Mouse (Mus musculus): ENCODE results near the gene Arhgef38. TPM values are rescaled to one million over a fixed set of nuclear protein-coding genes. Genes with fewer than 3 reads are reported as not detected.

Gene Arhgef38
- polyA plus RNA-seq, 1 experiment = not detected

GRCm38 (mm10) chr3:133233993-133234392, 756 bp downstream of the Arhgef38 start:
- no peaks in the 10 kb centered on the region for H3K9me3 ChIP-seq (replicated peaks; ENCODE audit: control insufficient read depth, insufficient read depth, low read length, poor library complexity, severe bottlenecking)
- TF ChIP-seq POLR2A (IDR thresholded peaks at IDR 0.05; ENCODE audit: insufficient read depth, low read length) = no peak
- no peak for TF ChIP-seq EP300 (IDR thresholded peaks at IDR 0.05; ENCODE audit: insufficient read depth, low read depth, low read length)
- TF ChIP-seq CTCF (IDR thresholded peaks at IDR 0.05; ENCODE audit: low read depth, low read length) = no peak
- no peak overlapping the region for H3K9ac ChIP-seq (ENCODE audit: low read depth, poor library complexity, severe bottlenecking)
- H3K27me3 ChIP-seq (ENCODE audit: control insufficient read depth, insufficient read depth, low read length, poor library complexity, severe bottlenecking) = no peaks in the 10 kb centered on the region
- no peaks in the 10 kb centered on the region for H3K36me3 ChIP-seq (ENCODE audit: control insufficient read depth, insufficient read depth, low read length, poor library complexity, severe bottlenecking)
- no peak overlapping the region for H3K4me3 ChIP-seq (ENCODE audit: low read depth, low read length)
- H3K4me1 ChIP-seq (ENCODE audit: control insufficient read depth, insufficient read depth, low read length) = no peaks in the 10 kb centered on the region
- no peak overlapping the region for H3K27ac ChIP-seq (ENCODE audit: insufficient read depth, low read length)

GRCm38 (mm10) chr3:133230427-133230826, 4.3 kb downstream of the Arhgef38 start:
- no peak overlapping the region for H3K27ac ChIP-seq (ENCODE audit: insufficient read depth, low read length)
- H3K27me3 ChIP-seq (ENCODE audit: control insufficient read depth, insufficient read depth, low read length, poor library complexity, severe bottlenecking) = no peaks in the 10 kb centered on the region
- no peaks in the 10 kb centered on the region for H3K4me1 ChIP-seq (ENCODE audit: control insufficient read depth, insufficient read depth, low read length)
- no peaks in the 10 kb centered on the region for H3K9me3 ChIP-seq (replicated peaks; ENCODE audit: control insufficient read depth, insufficient read depth, low read length, poor library complexity, severe bottlenecking)
- H3K4me3 ChIP-seq (ENCODE audit: low read depth, low read length) = no peak overlapping the region
- no peak overlapping the region for H3K9ac ChIP-seq (ENCODE audit: low read depth, poor library complexity, severe bottlenecking)
- no peaks in the 10 kb centered on the region for H3K36me3 ChIP-seq (ENCODE audit: control insufficient read depth, insufficient read depth, low read length, poor library complexity, severe bottlenecking)
- TF ChIP-seq CTCF (IDR thresholded peaks at IDR 0.05; ENCODE audit: low read depth, low read length) (no peak), EP300 (IDR thresholded peaks at IDR 0.05; ENCODE audit: insufficient read depth, low read depth, low read length) (no peak), POLR2A (IDR thresholded peaks at IDR 0.05; ENCODE audit: insufficient read depth, low read length) (no peak)

- H3K4me1 ChIP-seq (ENCODE audit: control insufficient read depth, insufficient read depth, low read length) = no peaks in the 10 kb centered on the region
- no peak overlapping the region for H3K9ac ChIP-seq (ENCODE audit: low read depth, poor library complexity, severe bottlenecking)
- H3K27ac ChIP-seq (ENCODE audit: insufficient read depth, low read length) = no peak overlapping the region
- H3K27me3 ChIP-seq (ENCODE audit: control insufficient read depth, insufficient read depth, low read length, poor library complexity, severe bottlenecking) = no peaks in the 10 kb centered on the region
- no peaks in the 10 kb centered on the region for H3K36me3 ChIP-seq (ENCODE audit: control insufficient read depth, insufficient read depth, low read length, poor library complexity, severe bottlenecking)
- H3K4me3 ChIP-seq (ENCODE audit: low read depth, low read length) = no peak overlapping the region
- H3K9me3 ChIP-seq (replicated peaks; ENCODE audit: control insufficient read depth, insufficient read depth, low read length, poor library complexity, severe bottlenecking) = no peaks in the 10 kb centered on the region
- TF ChIP-seq CTCF (IDR thresholded peaks at IDR 0.05; ENCODE audit: low read depth, low read length) (no peak), POLR2A (IDR thresholded peaks at IDR 0.05; ENCODE audit: insufficient read depth, low read length) (no peak), EP300 (IDR thresholded peaks at IDR 0.05; ENCODE audit: insufficient read depth, low read depth, low read length) (no peak)
Observed at GRCm38 (mm10) chr3:133229594-133229993, 5.2 kb downstream of the Arhgef38 start.

- no peak overlapping the region for H3K27ac ChIP-seq (ENCODE audit: insufficient read depth, low read length)
Observed at GRCm38 (mm10) chr3:133227258-133228012, 7.3 kb downstream of the Arhgef38 start.

GRCm38 (mm10) chr3:133218501-133218900, 16.2 kb downstream of the Arhgef38 start:
- Histone ChIP-seq H3K27me3 (ENCODE audit: control insufficient read depth, insufficient read depth, low read length, poor library complexity, severe bottlenecking) (no peaks in the 10 kb centered on the region), H3K4me3 (ENCODE audit: low read depth, low read length) (no peak overlapping the region), H3K36me3 (ENCODE audit: control insufficient read depth, insufficient read depth, low read length, poor library complexity, severe bottlenecking) (no peaks in the 10 kb centered on the region), H3K4me1 (ENCODE audit: control insufficient read depth, insufficient read depth, low read length) (no peaks in the 10 kb centered on the region), H3K27ac (ENCODE audit: insufficient read depth, low read length) (no peak overlapping the region), H3K9ac (ENCODE audit: low read depth, poor library complexity, severe bottlenecking) (no peak overlapping the region), H3K9me3 (replicated peaks; ENCODE audit: control insufficient read depth, insufficient read depth, low read length, poor library complexity, severe bottlenecking) (no peaks in the 10 kb centered on the region)
- TF ChIP-seq POLR2A (IDR thresholded peaks at IDR 0.05; ENCODE audit: insufficient read depth, low read length) (no peak), EP300 (IDR thresholded peaks at IDR 0.05; ENCODE audit: insufficient read depth, low read depth, low read length) (no peak), CTCF (IDR thresholded peaks at IDR 0.05; ENCODE audit: low read depth, low read length) (no peak)

More at GRCm38 (mm10) chr3:133227258-133228012, 7.3 kb downstream of the Arhgef38 start:
- Histone ChIP-seq H3K9me3 (replicated peaks; ENCODE audit: control insufficient read depth, insufficient read depth, low read length, poor library complexity, severe bottlenecking) (no peaks in the 10 kb centered on the region), H3K9ac (ENCODE audit: low read depth, poor library complexity, severe bottlenecking) (no peak overlapping the region), H3K36me3 (ENCODE audit: control insufficient read depth, insufficient read depth, low read length, poor library complexity, severe bottlenecking) (no peaks in the 10 kb centered on the region), H3K4me3 (ENCODE audit: low read depth, low read length) (no peak overlapping the region), H3K27me3 (ENCODE audit: control insufficient read depth, insufficient read depth, low read length, poor library complexity, severe bottlenecking) (no peaks in the 10 kb centered on the region), H3K4me1 (ENCODE audit: control insufficient read depth, insufficient read depth, low read length) (no peaks in the 10 kb centered on the region)
- TF ChIP-seq POLR2A (IDR thresholded peaks at IDR 0.05; ENCODE audit: insufficient read depth, low read length) (no peak), EP300 (IDR thresholded peaks at IDR 0.05; ENCODE audit: insufficient read depth, low read depth, low read length) (no peak), CTCF (IDR thresholded peaks at IDR 0.05; ENCODE audit: low read depth, low read length) (no peak)

- H3K9ac ChIP-seq (ENCODE audit: low read depth, poor library complexity, severe bottlenecking) = no peak overlapping the region
- H3K4me1 ChIP-seq (ENCODE audit: control insufficient read depth, insufficient read depth, low read length) = no peaks in the 10 kb centered on the region
- no peak for TF ChIP-seq POLR2A (IDR thresholded peaks at IDR 0.05; ENCODE audit: insufficient read depth, low read length)
- no peak for TF ChIP-seq EP300 (IDR thresholded peaks at IDR 0.05; ENCODE audit: insufficient read depth, low read depth, low read length)
- no peak for TF ChIP-seq CTCF (IDR thresholded peaks at IDR 0.05; ENCODE audit: low read depth, low read length)
- H3K9me3 ChIP-seq (replicated peaks; ENCODE audit: control insufficient read depth, insufficient read depth, low read length, poor library complexity, severe bottlenecking) = no peaks in the 10 kb centered on the region
- H3K36me3 ChIP-seq (ENCODE audit: control insufficient read depth, insufficient read depth, low read length, poor library complexity, severe bottlenecking) = no peaks in the 10 kb centered on the region
- H3K4me3 ChIP-seq (ENCODE audit: low read depth, low read length) = no peak overlapping the region
- no peak overlapping the region for H3K27ac ChIP-seq (ENCODE audit: insufficient read depth, low read length)
- H3K27me3 ChIP-seq (ENCODE audit: control insufficient read depth, insufficient read depth, low read length, poor library complexity, severe bottlenecking) = no peaks in the 10 kb centered on the region
Observed at GRCm38 (mm10) chr3:133215198-133215819, 19.4 kb downstream of the Arhgef38 start.

Data from ES-Bruce4 (cell line).